In the genomic region with DNA sequence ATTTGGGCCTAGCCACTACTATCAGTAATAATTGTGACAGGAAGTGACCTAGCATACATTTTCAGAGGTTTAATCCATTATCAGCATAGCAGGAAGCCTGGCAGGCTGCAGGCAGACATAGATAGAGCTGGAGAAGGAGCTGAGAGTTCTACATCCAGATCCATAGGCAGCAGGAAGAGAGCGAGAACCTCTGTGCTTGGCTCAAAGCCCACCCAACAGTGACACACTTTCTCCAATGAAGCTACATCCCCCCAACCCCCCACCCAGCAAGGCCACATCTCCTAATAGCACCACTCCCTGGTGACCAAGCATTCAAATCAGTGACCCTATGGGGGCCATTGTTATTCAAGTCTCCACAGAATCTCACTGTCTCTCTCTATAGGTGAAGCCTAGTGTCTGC, we compare ENCODE assay signal across 20 mouse cellular contexts.
A peak's percentile ranks its signal among the peaks of the same experiment; 100 is the strongest.
DNase-seq lines count a peak whose midpoint lies in the region; ATAC-seq lines count a peak whose summit lies in the region.
"Had no signal": no experiment of that assay in that cellular context is flagged by ENCODE, and none has a peak within 500 bp of the region (broad histone marks: within the 10 kb centered on the region; RNA-seq: fewer than 3 reads in every experiment).

No protein-coding gene starts in this region.

- no peak overlapping the region for H3K9ac ChIP-seq in heart, embryonic 12.5 days
- H3K9ac ChIP-seq in kidney, embryonic 15.5 days, result no peak overlapping the region
- no peak overlapping the region for H3K9ac ChIP-seq in kidney, embryonic 14.5 days (ENCODE audit: low read depth, low read length)
- H3K9ac ChIP-seq in midbrain, embryonic 11.5 days (ENCODE audit: low read length), result no peak overlapping the region
- H3K9ac ChIP-seq in liver, embryonic 16.5 days (ENCODE audit: low read depth, low read length), result no peak overlapping the region
- H3K9ac ChIP-seq: forebrain, embryonic 13.5 days; hindbrain, embryonic 14.5 days; limb, embryonic 12.5 days; midbrain, embryonic 12.5 days; neural tube, embryonic 15.5 days had no signal

- H3K36me3 ChIP-seq in heart, embryonic 12.5 days, result no peaks in the 10 kb centered on the region
- H3K36me3 ChIP-seq in kidney, embryonic 15.5 days, result no peaks in the 10 kb centered on the region
- H3K36me3 ChIP-seq in kidney, embryonic 14.5 days (ENCODE audit: control insufficient read depth, insufficient read depth, low read length), result no peaks in the 10 kb centered on the region
- H3K36me3 ChIP-seq in midbrain, embryonic 10.5 days, result no peaks in the 10 kb centered on the region
- no peaks in the 10 kb centered on the region for H3K36me3 ChIP-seq in midbrain, embryonic 11.5 days (ENCODE audit: control insufficient read depth, insufficient read depth, low read length)
- H3K36me3 ChIP-seq in liver, embryonic 16.5 days (ENCODE audit: control insufficient read depth, insufficient read depth), result no peaks in the 10 kb centered on the region
- H3K36me3 ChIP-seq: limb, embryonic 12.5 days; midbrain, embryonic 12.5 days; neural tube, embryonic 15.5 days had no signal

- ATAC-seq in heart, embryonic 12.5 days (ENCODE audit: insufficient number of reproducible peaks, low FRiP score), result peak; percentile 82
- ATAC-seq in kidney, embryonic 15.5 days (replicated peaks; ENCODE audit: low FRiP score), result no peak
- no peak for ATAC-seq in kidney, embryonic 14.5 days (ENCODE audit: low FRiP score, low TSS enrichment)
- ATAC-seq in midbrain, embryonic 11.5 days (ENCODE audit: low FRiP score), result no peak
- ATAC-seq in liver, embryonic 16.5 days (ENCODE audit: low read depth), result peak; percentile 50; the same call in 1 of the 2 replicates
- ATAC-seq: forebrain, embryonic 13.5 days; intestine, postnatal 0 days had no signal

- H3K4me3 ChIP-seq in heart, embryonic 12.5 days, result no peak overlapping the region
- no peak overlapping the region for H3K4me3 ChIP-seq in kidney, embryonic 15.5 days (replicated peaks)
- H3K4me3 ChIP-seq in kidney, embryonic 14.5 days (ENCODE audit: low read length), result no peak overlapping the region
- no peak overlapping the region for H3K4me3 ChIP-seq in midbrain, embryonic 10.5 days
- H3K4me3 ChIP-seq in midbrain, embryonic 11.5 days (ENCODE audit: low read depth, low read length), result no peak overlapping the region
- H3K4me3 ChIP-seq in liver, embryonic 16.5 days (ENCODE audit: low read depth, low read length), result no peak overlapping the region
- H3K4me3 ChIP-seq: forebrain, embryonic 13.5 days; limb, embryonic 12.5 days; midbrain, embryonic 12.5 days; neural tube, embryonic 15.5 days had no signal

- intact Hi-C loops in heart, postnatal 36 days (cut with DNase I), result loop anchor here (2.0 kb wide), 1 partner anchor 23 kb away; no protein-coding TSS in a partner anchor

- WGBS in heart, embryonic 12.5 days, result 60% methylated on average over 1 of the region's 1 CpGs
- 71% methylated on average over 1 of the region's 1 CpGs for WGBS in kidney, embryonic 15.5 days
- 93% methylated on average over 1 of the region's 1 CpGs for WGBS in kidney, embryonic 14.5 days
- 83% methylated on average over 1 of the region's 1 CpGs for WGBS in midbrain, embryonic 10.5 days
- 90% methylated on average over 1 of the region's 1 CpGs for WGBS in midbrain, embryonic 11.5 days
- WGBS in liver, embryonic 16.5 days (ENCODE audit: insufficient replicate concordance), result 73% methylated on average over 1 of the region's 1 CpGs

- DNase-seq in heart, postnatal 36 days, result no peak
- no peak for DNase-seq in midbrain, embryonic 10.5 days (ENCODE audit: low spot score)
- no peak for DNase-seq in midbrain, embryonic 11.5 days (ENCODE audit: low spot score, missing footprints)
- no peak for DNase-seq in urinary bladder, postnatal 14 days (ENCODE audit: low spot score)
- DNase-seq: adrenal gland, adult 2 months; cerebellum, postnatal 10 days; embryo, embryonic 11 days; kidney, postnatal 14 days; lung, postnatal 10 days; thymus, postnatal 25 days had no signal

- H3K4me1 ChIP-seq in heart, embryonic 12.5 days (replicated peaks), result peaks cover 38% of the 10 kb centered on the region
- peaks cover 13% of the 10 kb centered on the region for H3K4me1 ChIP-seq in kidney, embryonic 15.5 days
- peaks cover 4% of the 10 kb centered on the region; the same call in 1 of the 2 replicates for H3K4me1 ChIP-seq in kidney, embryonic 14.5 days (ENCODE audit: control insufficient read depth, insufficient read depth, low read length)
- peaks cover 23% of the 10 kb centered on the region for H3K4me1 ChIP-seq in midbrain, embryonic 10.5 days
- H3K4me1 ChIP-seq in midbrain, embryonic 11.5 days (ENCODE audit: control insufficient read depth, insufficient read depth, low read length), result peaks cover 2% of the 10 kb centered on the region; the same call in 1 of the 2 replicates
- no peaks in the 10 kb centered on the region for H3K4me1 ChIP-seq in liver, embryonic 16.5 days (ENCODE audit: control insufficient read depth, low read depth, low read length)

- peak overlapping the region; percentile 34 for H3K27ac ChIP-seq in heart, embryonic 12.5 days (ENCODE audit: poor library complexity, severe bottlenecking)
- 0 out of 2 replicates have a peak overlapping the region, but pooled peaks have one; percentile 14 for H3K27ac ChIP-seq in kidney, embryonic 15.5 days
- H3K27ac ChIP-seq in kidney, embryonic 14.5 days (ENCODE audit: low read depth, low read length), result no peak overlapping the region
- 0 out of 2 replicates have a peak overlapping the region, but pooled peaks have one; percentile 23 for H3K27ac ChIP-seq in midbrain, embryonic 10.5 days (replicated peaks)
- no peak overlapping the region for H3K27ac ChIP-seq in midbrain, embryonic 11.5 days (ENCODE audit: low read depth, low read length)
- no peak overlapping the region for H3K27ac ChIP-seq in liver, embryonic 16.5 days (ENCODE audit: low read length)
- H3K27ac ChIP-seq: forebrain, embryonic 13.5 days; hindbrain, embryonic 14.5 days; limb, embryonic 12.5 days; midbrain, embryonic 12.5 days; neural tube, embryonic 15.5 days had no signal

- H3K27me3 ChIP-seq in heart, embryonic 12.5 days (replicated peaks), result 0 out of 2 replicates have a peak, but pooled peaks cover 2% of the 10 kb centered on the region
- 0 out of 2 replicates have a peak, but pooled peaks cover 1% of the 10 kb centered on the region for H3K27me3 ChIP-seq in kidney, embryonic 15.5 days
- H3K27me3 ChIP-seq in kidney, embryonic 14.5 days (ENCODE audit: control insufficient read depth, insufficient read depth, low read length), result no peaks in the 10 kb centered on the region
- no peaks in the 10 kb centered on the region; the same call in 1 of the 2 replicates for H3K27me3 ChIP-seq in midbrain, embryonic 10.5 days (ENCODE audit: low read depth, poor library complexity, severe bottlenecking)
- H3K27me3 ChIP-seq in midbrain, embryonic 11.5 days (ENCODE audit: control insufficient read depth, insufficient read depth, low read length), result no peaks in the 10 kb centered on the region
- no peaks in the 10 kb centered on the region for H3K27me3 ChIP-seq in liver, embryonic 16.5 days (ENCODE audit: control insufficient read depth, insufficient read depth, low read depth, low read length)
- H3K27me3 ChIP-seq: forebrain, embryonic 13.5 days; limb, embryonic 12.5 days; midbrain, embryonic 12.5 days; neural tube, embryonic 15.5 days had no signal

- H3K9me3 ChIP-seq in heart, embryonic 12.5 days (replicated peaks), result no peaks in the 10 kb centered on the region
- no peaks in the 10 kb centered on the region for H3K9me3 ChIP-seq in kidney, embryonic 15.5 days (replicated peaks)
- H3K9me3 ChIP-seq in kidney, embryonic 14.5 days (ENCODE audit: control insufficient read depth, low read length), result no peaks in the 10 kb centered on the region
- no peaks in the 10 kb centered on the region for H3K9me3 ChIP-seq in midbrain, embryonic 10.5 days (replicated peaks)
- no peaks in the 10 kb centered on the region for H3K9me3 ChIP-seq in midbrain, embryonic 11.5 days (ENCODE audit: control insufficient read depth, low read length)
- no peaks in the 10 kb centered on the region for H3K9me3 ChIP-seq in liver, embryonic 16.5 days (replicated peaks; ENCODE audit: control insufficient read depth, low read length)
- H3K9me3 ChIP-seq: forebrain, embryonic 13.5 days; limb, embryonic 12.5 days; midbrain, embryonic 12.5 days; neural tube, embryonic 15.5 days had no signal

- H3K4me2 ChIP-seq in heart, embryonic 12.5 days, result no peak overlapping the region; the same call in 1 of the 2 replicates
- H3K4me2 ChIP-seq in kidney, embryonic 15.5 days, result no peak overlapping the region
- no peak overlapping the region for H3K4me2 ChIP-seq in kidney, embryonic 14.5 days (replicated peaks; ENCODE audit: low read depth, low read length)
- H3K4me2 ChIP-seq in midbrain, embryonic 11.5 days, result no peak overlapping the region
- no peak overlapping the region for H3K4me2 ChIP-seq in liver, embryonic 16.5 days (ENCODE audit: low read depth, low read length)
- H3K4me2 ChIP-seq: forebrain, embryonic 13.5 days; hindbrain, embryonic 14.5 days; limb, embryonic 12.5 days; midbrain, embryonic 12.5 days; neural tube, embryonic 15.5 days had no signal

Comparison
In these comparisons a context has a peak if more than half of its experiments do, and no peak if none do; other contexts are left out.
1. H3K27ac ChIP-seq: peak in heart, embryonic 12.5 days (single experiment), kidney, embryonic 15.5 days (single experiment) and midbrain, embryonic 10.5 days (single experiment); none in kidney, embryonic 14.5 days (single experiment), midbrain, embryonic 11.5 days (single experiment) and liver, embryonic 16.5 days (single experiment).
2. ATAC-seq: peak in heart, embryonic 12.5 days (single experiment) and liver, embryonic 16.5 days (single experiment); none in kidney, embryonic 15.5 days (single experiment), kidney, embryonic 14.5 days (single experiment) and midbrain, embryonic 11.5 days (single experiment).